Mouse (Mus musculus) limb, embryonic 11.5 days (tissue): ENCODE results near the gene Cadm1. TPM values are rescaled to one million over a fixed set of nuclear protein-coding genes. Genes with fewer than 3 reads are reported as not detected.

Source experiments
- ATAC-seq: fragments of 200-750 bp; cut with Nextera tagmentation; 2 replicates; pipeline ENCODE4 v1.8.0; 2017; ENCODE audit warnings: low read depth; ENCODE audit not compliant: insufficient number of reproducible peaks, low FRiP score, low TSS enrichment
- DNase-seq: peaks from one replicate; pipeline ENCODE4 v3.0.0-alpha.2; 2015; ENCODE audit warnings: low spot score
- H3K27ac ChIP-seq: fragments of 300-500 bp; sonication (generic); replicated peaks from 2 replicates; pipeline ENCODE4 v1.5.1; 2014; ENCODE audit warnings: low read depth, mild to moderate bottlenecking, low read length
- H3K27me3 ChIP-seq: fragments of 300-500 bp; sonication (generic); 2 replicates; pipeline ENCODE4 v1.6.1; 2014; ENCODE audit warnings: mild to moderate bottlenecking, low read length, mixed read lengths; ENCODE audit not compliant: control insufficient read depth, insufficient read depth
- H3K36me3 ChIP-seq: fragments of 300-500 bp; sonication (generic); 2 replicates; pipeline ENCODE4 v1.6.1; 2014; ENCODE audit warnings: mild to moderate bottlenecking, low read length, moderate library complexity, mixed read lengths; ENCODE audit not compliant: control insufficient read depth, insufficient read depth
- H3K4me1 ChIP-seq: fragments of 300-500 bp; sonication (generic); 2 replicates; pipeline ENCODE4 v1.6.1; 2014; ENCODE audit warnings: low read length, mixed read lengths; ENCODE audit not compliant: control insufficient read depth, insufficient read depth
- H3K4me2 ChIP-seq: fragments of 300-500 bp; sonication (generic); 2 replicates; pipeline ENCODE4 v1.6.1; 2014; ENCODE audit warnings: low read depth, mild to moderate bottlenecking, moderate library complexity; ENCODE audit not compliant: severe bottlenecking
- H3K4me3 ChIP-seq: fragments of 300-500 bp; sonication (generic); 2 replicates; pipeline ENCODE4 v1.5.1; 2014; ENCODE audit warnings: low read depth, low read length
- H3K9ac ChIP-seq: fragments of 300-500 bp; sonication (generic); 2 replicates; pipeline ENCODE4 v1.6.1; 2014; ENCODE audit warnings: mild to moderate bottlenecking, low read length
- H3K9me3 ChIP-seq: fragments of 300-500 bp; sonication (generic); 2 replicates; pipeline ENCODE4 v1.6.1; 2016; ENCODE audit warnings: low read length; ENCODE audit not compliant: control insufficient read depth
- WGBS: fragments of 180-500 bp; shearing (Covaris S2); extraction: QIAGEN DNeasy Blood & Tissue Kit; methylation state at CpG from one replicate; pipeline ENCODE4 v1.1.7; 2014; 5-methylcytosine and 5-hydroxymethylcytosine counted together
- polyA plus RNA-seq: library from polyadenylated mRNA; unstranded; fragments of >200 nt; fragmentation: Nextera tagmentation; extraction: Ambion mirVana; gene quantifications from 2 replicates; pipeline ENCODE4 v1.2.1, GENCODE M21; 2014

Cadm1 gene
- polyA plus RNA-seq, 1 experiment from 2014 or later: 57.3 TPM

- no peak overlapping the region for H3K9ac ChIP-seq
- H3K9me3 ChIP-seq: no peaks in the 10 kb centered on the region
- 64% methylated on average over 11 of the region's 11 CpGs for WGBS
- ATAC-seq (no peak), DNase-seq (no peak)
- no peak overlapping the region for H3K4me2 ChIP-seq
- H3K4me3 ChIP-seq: no peak overlapping the region
- no peaks in the 10 kb centered on the region for H3K27me3 ChIP-seq
- peaks cover 11% of the 10 kb centered on the region for H3K4me1 ChIP-seq
- H3K27ac ChIP-seq: no peak overlapping the region
- H3K36me3 ChIP-seq: no peaks in the 10 kb centered on the region
These were observed 145.1 kb downstream of the Cadm1 start for GRCm38 (mm10) chr9:47674766-47675713.

GRCm38 (mm10) chr9:47686881-47687280 lies 156.9 kb downstream of the Cadm1 start:
- ATAC-seq (no peak), DNase-seq (no peak)
- no peak overlapping the region for H3K27ac ChIP-seq
- H3K27me3 ChIP-seq: no peaks in the 10 kb centered on the region
- no peaks in the 10 kb centered on the region for H3K9me3 ChIP-seq
- H3K4me2 ChIP-seq: no peak overlapping the region
- peaks cover 7% of the 10 kb centered on the region; the same call in 1 of the 2 replicates for H3K4me1 ChIP-seq
- no peak overlapping the region for H3K9ac ChIP-seq
- H3K4me3 ChIP-seq: no peak overlapping the region
- no peaks in the 10 kb centered on the region for H3K36me3 ChIP-seq
- WGBS: 74% methylated on average over 2 of the region's 2 CpGs

GRCm38 (mm10) chr9:47687604-47688003 lies 157.6 kb downstream of the Cadm1 start:
- ATAC-seq (no peak), DNase-seq (no peak)
- Histone ChIP-seq H3K9me3 (no peaks in the 10 kb centered on the region), H3K4me1 (peaks cover 2% of the 10 kb centered on the region; the same call in 1 of the 2 replicates), H3K4me3 (no peak overlapping the region), H3K27me3 (no peaks in the 10 kb centered on the region), H3K9ac (no peak overlapping the region), H3K27ac (no peak overlapping the region), H3K4me2 (no peak overlapping the region), H3K36me3 (no peaks in the 10 kb centered on the region)
- WGBS: 90% methylated on average over 5 of the region's 5 CpGs

- Histone ChIP-seq H3K9ac (no peak overlapping the region), H3K27ac (no peak overlapping the region), H3K4me1 (peaks cover 2% of the 10 kb centered on the region; the same call in 1 of the 2 replicates), H3K36me3 (no peaks in the 10 kb centered on the region), H3K9me3 (no peaks in the 10 kb centered on the region), H3K4me2 (no peak overlapping the region), H3K27me3 (no peaks in the 10 kb centered on the region), H3K4me3 (no peak overlapping the region)
- WGBS: 43% methylated on average over 10 of the region's 10 CpGs
- DNase-seq: no peak
- no peak for ATAC-seq
These were observed 158.3 kb downstream of the Cadm1 start for GRCm38 (mm10) chr9:47688297-47688696.

GRCm38 (mm10) chr9:47692911-47693310 lies 162.9 kb downstream of the Cadm1 start:
- Histone ChIP-seq H3K27ac (no peak overlapping the region), H3K36me3 (no peaks in the 10 kb centered on the region), H3K27me3 (no peaks in the 10 kb centered on the region), H3K4me2 (no peak overlapping the region), H3K4me1 (peaks cover 2% of the 10 kb centered on the region; the same call in 1 of the 2 replicates), H3K4me3 (no peak overlapping the region), H3K9ac (no peak overlapping the region), H3K9me3 (no peaks in the 10 kb centered on the region)
- ATAC-seq (no peak), DNase-seq (no peak)
- WGBS: 44% methylated on average over 13 of the region's 13 CpGs

- DNase-seq (peak; percentile 78), ATAC-seq (no peak)
- no peak overlapping the region for H3K27ac ChIP-seq
- H3K9me3 ChIP-seq: no peaks in the 10 kb centered on the region
- no peaks in the 10 kb centered on the region for H3K4me1 ChIP-seq
- H3K4me2 ChIP-seq: no peak overlapping the region
- H3K4me3 ChIP-seq: no peak overlapping the region
- 58% methylated on average over 3 of the region's 3 CpGs for WGBS
- no peak overlapping the region for H3K9ac ChIP-seq
- no peaks in the 10 kb centered on the region for H3K27me3 ChIP-seq
- no peaks in the 10 kb centered on the region for H3K36me3 ChIP-seq
These were observed 169.1 kb downstream of the Cadm1 start for GRCm38 (mm10) chr9:47699026-47699425.

- Histone ChIP-seq H3K4me2 (no peak overlapping the region), H3K4me3 (no peak overlapping the region), H3K27me3 (no peaks in the 10 kb centered on the region), H3K4me1 (no peaks in the 10 kb centered on the region), H3K36me3 (no peaks in the 10 kb centered on the region), H3K9me3 (no peaks in the 10 kb centered on the region), H3K9ac (no peak overlapping the region), H3K27ac (no peak overlapping the region)
- DNase-seq (no peak), ATAC-seq (no peak)
- WGBS: 98% methylated on average over 5 of the region's 5 CpGs
These were observed 170.0 kb downstream of the Cadm1 start for GRCm38 (mm10) chr9:47700021-47700420.

GRCm38 (mm10) chr9:47703026-47703876 lies 173.3 kb downstream of the Cadm1 start:
- Histone ChIP-seq H3K4me3 (no peak overlapping the region), H3K9me3 (no peaks in the 10 kb centered on the region), H3K4me1 (no peaks in the 10 kb centered on the region), H3K36me3 (no peaks in the 10 kb centered on the region), H3K27ac (no peak overlapping the region), H3K27me3 (no peaks in the 10 kb centered on the region), H3K9ac (no peak overlapping the region), H3K4me2 (no peak overlapping the region)
- WGBS: 90% methylated on average over 19 of the region's 19 CpGs
- ATAC-seq (no peak), DNase-seq (no peak)
